Mouse (Mus musculus) fibroblast of lung, adult 2 months (primary cell): ENCODE measurements around the gene Rbm18.

Experiments
- DNase-seq: peaks from one replicate; pipeline ENCODE4 v3.0.0-alpha.2; 2011; ENCODE audit warnings: low read depth

The Rbm18 gene

GRCm38 (mm10) chr2:36067132-36067531 is 69.4 kb downstream of the Rbm18 start:
- DNase-seq = no peak
